Comparison of ENCODE assay signal across 24 mouse cellular contexts in the genomic region with DNA sequence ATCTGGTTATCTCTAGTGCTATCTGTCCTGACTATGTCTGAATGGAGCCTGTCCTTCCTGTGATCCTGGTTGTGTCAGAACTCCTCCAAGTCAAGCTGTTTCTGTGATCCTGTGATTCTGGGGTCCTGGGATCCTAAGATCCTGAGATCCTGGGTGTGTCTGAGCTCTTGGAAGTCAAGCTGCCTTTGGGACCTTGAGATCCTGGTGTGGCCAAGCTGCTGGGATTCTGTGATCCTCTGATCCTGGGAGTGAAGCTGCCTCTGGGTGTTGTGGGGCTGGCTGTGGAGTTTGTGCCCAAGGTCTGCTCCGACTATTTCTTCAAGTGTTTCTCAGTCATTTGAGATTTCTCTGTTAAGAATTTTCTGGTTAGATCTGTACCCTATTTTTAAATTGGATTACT.
"Had no signal": no experiment of that assay in that cellular context is flagged by ENCODE, and none has a peak within 500 bp of the region (broad histone marks: within the 10 kb centered on the region; RNA-seq: fewer than 3 reads in every experiment).

No protein-coding gene starts in this region.

- DNase-seq: cerebellum, adult 2 months; cerebellum, adult 8-10 months; cerebellum, adult 9-10 months; cerebellum, adult 9-11 months; cerebellum, postnatal 10 days; cerebellum, postnatal 14 days; cerebellum, postnatal 25 days; cerebellum, postnatal 36 days; embryo, embryonic 11 days; forebrain, postnatal 0 days; gastrocnemius, adult 2 months; gastrocnemius, postnatal 10 days; gastrocnemius, postnatal 14 days; gastrocnemius, postnatal 25 days; gastrocnemius, postnatal 36 days had no signal

- H3K4me1 ChIP-seq: embryonic facial prominence, embryonic 10.5 days; embryonic facial prominence, embryonic 12.5 days; embryonic facial prominence, embryonic 13.5 days; embryonic facial prominence, embryonic 15.5 days; forebrain, embryonic 10.5 days; forebrain, embryonic 12.5 days; forebrain, embryonic 13.5 days; forebrain, embryonic 15.5 days had no signal

- H3K27ac ChIP-seq: embryonic facial prominence, embryonic 10.5 days; embryonic facial prominence, embryonic 12.5 days; embryonic facial prominence, embryonic 13.5 days; embryonic facial prominence, embryonic 15.5 days; forebrain, embryonic 10.5 days; forebrain, embryonic 12.5 days; forebrain, embryonic 13.5 days; forebrain, embryonic 15.5 days; gastrocnemius, adult 2 months had no signal

- H3K9me3 ChIP-seq: embryonic facial prominence, embryonic 10.5 days; embryonic facial prominence, embryonic 12.5 days; embryonic facial prominence, embryonic 15.5 days; forebrain, embryonic 10.5 days; forebrain, embryonic 12.5 days; forebrain, embryonic 13.5 days; forebrain, embryonic 15.5 days had no signal

- H3K36me3 ChIP-seq: embryonic facial prominence, embryonic 10.5 days; embryonic facial prominence, embryonic 12.5 days; embryonic facial prominence, embryonic 13.5 days; embryonic facial prominence, embryonic 15.5 days; forebrain, embryonic 10.5 days; forebrain, embryonic 12.5 days; forebrain, embryonic 15.5 days had no signal

- H3K27me3 ChIP-seq: embryonic facial prominence, embryonic 12.5 days; embryonic facial prominence, embryonic 13.5 days; embryonic facial prominence, embryonic 15.5 days; forebrain, embryonic 12.5 days; forebrain, embryonic 13.5 days; forebrain, embryonic 15.5 days had no signal

- H3K4me3 ChIP-seq: embryonic facial prominence, embryonic 10.5 days; embryonic facial prominence, embryonic 12.5 days; embryonic facial prominence, embryonic 13.5 days; embryonic facial prominence, embryonic 15.5 days; erythroblast, embryonic 14.5 days; forebrain, embryonic 10.5 days; forebrain, embryonic 12.5 days; forebrain, embryonic 13.5 days; forebrain, embryonic 15.5 days; gastrocnemius, adult 2 months had no signal

- H3K9ac ChIP-seq: embryonic facial prominence, embryonic 12.5 days; embryonic facial prominence, embryonic 13.5 days; embryonic facial prominence, embryonic 15.5 days; forebrain, embryonic 12.5 days; forebrain, embryonic 13.5 days; forebrain, embryonic 15.5 days; forebrain, postnatal 0 days had no signal
